Mouse (Mus musculus): ENCODE data around the gene Spin1. TPM values are rescaled to one million over a fixed set of nuclear protein-coding genes. Genes with fewer than 3 reads are reported as not detected.
"Not testable (repeated sequence)": the region's sequence is repeated elsewhere in the genome, so short reads cannot be mapped to it uniquely, and the experiment has no call there.

Spin1 gene
- polyA plus RNA-seq, 1 experiment from 2014 or later, result 103 TPM

- WGBS, result 88% methylated on average over 16 of the region's 16 CpGs
- H3K36me3 ChIP-seq (ENCODE audit: control insufficient read depth, insufficient read depth, low read length), result no peaks in the 10 kb centered on the region
- H3K9me3 ChIP-seq (ENCODE audit: control insufficient read depth, low read length), result no peaks in the 10 kb centered on the region
- H3K4me2 ChIP-seq, result no peak overlapping the region
- H3K9ac ChIP-seq (ENCODE audit: low read length), result no peak overlapping the region
- H3K4me3 ChIP-seq (ENCODE audit: low read depth, low read length), result no peak overlapping the region
- peak; percentile 35; the same call in 1 of the 2 replicates for ATAC-seq (ENCODE audit: low FRiP score)
- no peak for DNase-seq (ENCODE audit: low spot score, missing footprints)
- no peaks in the 10 kb centered on the region for H3K27me3 ChIP-seq (ENCODE audit: control insufficient read depth, insufficient read depth, low read length)
- no peaks in the 10 kb centered on the region for H3K4me1 ChIP-seq (ENCODE audit: control insufficient read depth, insufficient read depth, low read length)
- H3K27ac ChIP-seq (ENCODE audit: low read depth, low read length), result no peak overlapping the region
Measured at GRCm38 (mm10) chr13:51072917-51073843, 27.5 kb upstream of the Spin1 start.

GRCm38 (mm10) chr13:51074081-51074680 is 26.5 kb upstream of the Spin1 start:
- no peak overlapping the region for H3K4me3 ChIP-seq (ENCODE audit: low read depth, low read length)

GRCm38 (mm10) chr13:51076191-51076590 is 24.5 kb upstream of the Spin1 start:
- not testable (repeated sequence) for H3K27me3 ChIP-seq (ENCODE audit: control insufficient read depth, insufficient read depth, low read length); H3K36me3 ChIP-seq (ENCODE audit: control insufficient read depth, insufficient read depth, low read length); H3K4me3 ChIP-seq (ENCODE audit: low read depth, low read length); H3K27ac ChIP-seq (ENCODE audit: low read depth, low read length); DNase-seq (ENCODE audit: low spot score, missing footprints); H3K9ac ChIP-seq (ENCODE audit: low read length); ATAC-seq (ENCODE audit: low FRiP score); H3K9me3 ChIP-seq (ENCODE audit: control insufficient read depth, low read length); H3K4me2 ChIP-seq; H3K4me1 ChIP-seq (ENCODE audit: control insufficient read depth, insufficient read depth, low read length)
- WGBS, result 96% methylated on average over 14 of the region's 14 CpGs

More at GRCm38 (mm10) chr13:51074081-51074680, 26.5 kb upstream of the Spin1 start:
- Histone ChIP-seq H3K4me2 (no peak overlapping the region), H3K9me3 (ENCODE audit: control insufficient read depth, low read length) (no peaks in the 10 kb centered on the region), H3K36me3 (ENCODE audit: control insufficient read depth, insufficient read depth, low read length) (no peaks in the 10 kb centered on the region), H3K27ac (ENCODE audit: low read depth, low read length) (no peak overlapping the region), H3K9ac (ENCODE audit: low read length) (no peak overlapping the region), H3K4me1 (ENCODE audit: control insufficient read depth, insufficient read depth, low read length) (no peaks in the 10 kb centered on the region), H3K27me3 (ENCODE audit: control insufficient read depth, insufficient read depth, low read length) (no peaks in the 10 kb centered on the region)
- DNase-seq (ENCODE audit: low spot score, missing footprints), result no peak
- 88% methylated on average over 6 of the region's 6 CpGs for WGBS
- no peak for ATAC-seq (ENCODE audit: low FRiP score)

- H3K4me3 ChIP-seq (ENCODE audit: low read depth, low read length); ATAC-seq (ENCODE audit: low FRiP score); DNase-seq (ENCODE audit: low spot score, missing footprints); H3K9ac ChIP-seq (ENCODE audit: low read length); H3K36me3 ChIP-seq (ENCODE audit: control insufficient read depth, insufficient read depth, low read length); H3K4me1 ChIP-seq (ENCODE audit: control insufficient read depth, insufficient read depth, low read length); H3K9me3 ChIP-seq (ENCODE audit: control insufficient read depth, low read length); H3K27me3 ChIP-seq (ENCODE audit: control insufficient read depth, insufficient read depth, low read length); H3K4me2 ChIP-seq; H3K27ac ChIP-seq (ENCODE audit: low read depth, low read length): not testable (repeated sequence)
- 84% methylated on average over 1 of the region's 1 CpGs for WGBS
Measured at GRCm38 (mm10) chr13:51078586-51078985, 22.1 kb upstream of the Spin1 start.

GRCm38 (mm10) chr13:51080801-51081200 is 19.9 kb upstream of the Spin1 start:
- Histone ChIP-seq H3K9ac (ENCODE audit: low read length) (no peak overlapping the region), H3K4me2 (no peak overlapping the region), H3K27ac (ENCODE audit: low read depth, low read length) (no peak overlapping the region), H3K9me3 (ENCODE audit: control insufficient read depth, low read length) (no peaks in the 10 kb centered on the region), H3K4me1 (ENCODE audit: control insufficient read depth, insufficient read depth, low read length) (no peaks in the 10 kb centered on the region), H3K4me3 (ENCODE audit: low read depth, low read length) (no peak overlapping the region), H3K36me3 (ENCODE audit: control insufficient read depth, insufficient read depth, low read length) (no peaks in the 10 kb centered on the region), H3K27me3 (ENCODE audit: control insufficient read depth, insufficient read depth, low read length) (no peaks in the 10 kb centered on the region)
- ATAC-seq (ENCODE audit: low FRiP score) (no peak), DNase-seq (ENCODE audit: low spot score, missing footprints) (no peak)
- 54% methylated on average over 2 of the region's 2 CpGs for WGBS

- Histone ChIP-seq H3K27ac (ENCODE audit: low read depth, low read length) (no peak overlapping the region), H3K4me2 (no peak overlapping the region), H3K9ac (ENCODE audit: low read length) (no peak overlapping the region), H3K27me3 (ENCODE audit: control insufficient read depth, insufficient read depth, low read length) (no peaks in the 10 kb centered on the region), H3K36me3 (ENCODE audit: control insufficient read depth, insufficient read depth, low read length) (no peaks in the 10 kb centered on the region), H3K4me1 (ENCODE audit: control insufficient read depth, insufficient read depth, low read length) (no peaks in the 10 kb centered on the region), H3K9me3 (ENCODE audit: control insufficient read depth, low read length) (no peaks in the 10 kb centered on the region), H3K4me3 (ENCODE audit: low read depth, low read length) (no peak overlapping the region)
- ATAC-seq (ENCODE audit: low FRiP score) (no peak), DNase-seq (ENCODE audit: low spot score, missing footprints) (no peak)
Measured at GRCm38 (mm10) chr13:51084241-51084640, 16.4 kb upstream of the Spin1 start.

- Histone ChIP-seq H3K9ac (ENCODE audit: low read length) (no peak overlapping the region), H3K9me3 (ENCODE audit: control insufficient read depth, low read length) (no peaks in the 10 kb centered on the region), H3K36me3 (ENCODE audit: control insufficient read depth, insufficient read depth, low read length) (no peaks in the 10 kb centered on the region), H3K27ac (ENCODE audit: low read depth, low read length) (no peak overlapping the region), H3K4me1 (ENCODE audit: control insufficient read depth, insufficient read depth, low read length) (no peaks in the 10 kb centered on the region), H3K27me3 (ENCODE audit: control insufficient read depth, insufficient read depth, low read length) (no peaks in the 10 kb centered on the region), H3K4me3 (ENCODE audit: low read depth, low read length) (no peak overlapping the region), H3K4me2 (no peak overlapping the region)
- ATAC-seq (ENCODE audit: low FRiP score) (no peak), DNase-seq (ENCODE audit: low spot score, missing footprints) (no peak)
- WGBS, result 92% methylated on average over 11 of the region's 11 CpGs
Measured at GRCm38 (mm10) chr13:51085941-51086340, 14.7 kb upstream of the Spin1 start.

- WGBS, result 93% methylated on average over 4 of the region's 4 CpGs
- Histone ChIP-seq H3K27me3 (ENCODE audit: control insufficient read depth, insufficient read depth, low read length) (no peaks in the 10 kb centered on the region), H3K36me3 (ENCODE audit: control insufficient read depth, insufficient read depth, low read length) (no peaks in the 10 kb centered on the region), H3K9ac (ENCODE audit: low read length) (no peak overlapping the region), H3K4me2 (no peak overlapping the region), H3K27ac (ENCODE audit: low read depth, low read length) (no peak overlapping the region), H3K4me3 (ENCODE audit: low read depth, low read length) (no peak overlapping the region), H3K4me1 (ENCODE audit: control insufficient read depth, insufficient read depth, low read length) (no peaks in the 10 kb centered on the region), H3K9me3 (ENCODE audit: control insufficient read depth, low read length) (no peaks in the 10 kb centered on the region)
- DNase-seq (ENCODE audit: low spot score, missing footprints), result no peak
- no peak for ATAC-seq (ENCODE audit: low FRiP score)
Measured at GRCm38 (mm10) chr13:51087253-51087652, 13.4 kb upstream of the Spin1 start.

GRCm38 (mm10) chr13:51088207-51088606 is 12.5 kb upstream of the Spin1 start:
- no peak overlapping the region for H3K27ac ChIP-seq (ENCODE audit: low read depth, low read length)
- H3K36me3 ChIP-seq (ENCODE audit: control insufficient read depth, insufficient read depth, low read length), result no peaks in the 10 kb centered on the region
- ATAC-seq (ENCODE audit: low FRiP score) (no peak), DNase-seq (ENCODE audit: low spot score, missing footprints) (no peak)
- no peak overlapping the region for H3K4me2 ChIP-seq
- H3K4me1 ChIP-seq (ENCODE audit: control insufficient read depth, insufficient read depth, low read length), result no peaks in the 10 kb centered on the region
- H3K9ac ChIP-seq (ENCODE audit: low read length), result no peak overlapping the region
- WGBS, result 90% methylated on average over 4 of the region's 4 CpGs
- H3K4me3 ChIP-seq (ENCODE audit: low read depth, low read length), result no peak overlapping the region
- H3K9me3 ChIP-seq (ENCODE audit: control insufficient read depth, low read length), result no peaks in the 10 kb centered on the region
- no peaks in the 10 kb centered on the region for H3K27me3 ChIP-seq (ENCODE audit: control insufficient read depth, insufficient read depth, low read length)
